ENCODE assay signal across 8 mouse cellular contexts in genomic region chr4:65420511-65420931, GRCm38 (mm10).
A peak's percentile ranks its signal among the peaks of the same experiment; 100 is the strongest.
DNase-seq lines count a peak whose midpoint lies in the region; ATAC-seq and TF ChIP-seq lines count a peak whose summit lies in the region.

No protein-coding gene starts in this region.

- H3K27me3 ChIP-seq in hindbrain, embryonic 10.5 days (ENCODE audit: insufficient read depth, poor library complexity, severe bottlenecking), result no peaks in the 10 kb centered on the region
- H3K27me3 ChIP-seq in limb, embryonic 14.5 days (ENCODE audit: control insufficient read depth, insufficient read depth, low read length), result no peaks in the 10 kb centered on the region
- H3K27me3 ChIP-seq in neural tube, embryonic 12.5 days (replicated peaks), result no peaks in the 10 kb centered on the region

- peak; percentile 4 to 81 for DNase-seq in left cerebral cortex, postnatal 10 days (ENCODE audit: extremely low spot score in 1 of 2, low spot score in 2 of 2)
- no peak for DNase-seq in left cerebral cortex, adult 18-20 months (ENCODE audit: low spot score in 2 of 2)
- peak; percentile 59 for DNase-seq in embryo, embryonic 9.5 days (ENCODE audit: extremely low spot score)
- peak; percentile 70 for DNase-seq in hindbrain, embryonic 10.5 days (ENCODE audit: low spot score)
- peak; percentile 75 for DNase-seq in limb, embryonic 14.5 days (ENCODE audit: low spot score)
- DNase-seq in cerebellum, adult 9-11 months, result no peak
- no peak for DNase-seq in thymus, postnatal 14 days

- intact Hi-C loops in left cerebral cortex, postnatal 10 days (cut with DNase I), result no loop called here

- H3K4me2 ChIP-seq in limb, embryonic 14.5 days (replicated peaks; ENCODE audit: low read depth, low read length, severe bottlenecking), result no peak overlapping the region
- no peak overlapping the region for H3K4me2 ChIP-seq in neural tube, embryonic 12.5 days (replicated peaks)

- TF ChIP-seq POLR2A in limb, embryonic 14.5 days (IDR thresholded peaks at IDR 0.05; ENCODE audit: borderline replicate concordance, extremely low read depth, insufficient read depth, insufficient read length), result no peak

- H3K4me3 ChIP-seq in hindbrain, embryonic 10.5 days, result no peak overlapping the region
- no peak overlapping the region for H3K4me3 ChIP-seq in limb, embryonic 14.5 days (replicated peaks; ENCODE audit: low read length)
- no peak overlapping the region for H3K4me3 ChIP-seq in neural tube, embryonic 12.5 days

- H3K4me1 ChIP-seq in hindbrain, embryonic 10.5 days (replicated peaks), result peaks cover 17% of the 10 kb centered on the region
- H3K4me1 ChIP-seq in limb, embryonic 14.5 days (ENCODE audit: control insufficient read depth, insufficient read depth, low read length), result peaks cover 17% of the 10 kb centered on the region
- H3K4me1 ChIP-seq in neural tube, embryonic 12.5 days, result peaks cover 5% of the 10 kb centered on the region

- peak; percentile 72 for ATAC-seq in limb, embryonic 14.5 days (ENCODE audit: low FRiP score, low read depth)
- ATAC-seq in neural tube, embryonic 12.5 days (ENCODE audit: low FRiP score, low read depth), result peak; percentile 78

- H3K27ac ChIP-seq in hindbrain, embryonic 10.5 days, result peak overlapping the region; percentile 78
- H3K27ac ChIP-seq in limb, embryonic 14.5 days (replicated peaks; ENCODE audit: low read depth, low read length), result peak overlapping the region; percentile 46
- H3K27ac ChIP-seq in neural tube, embryonic 12.5 days, result no peak overlapping the region

- no peak overlapping the region for H3K9ac ChIP-seq in limb, embryonic 14.5 days (ENCODE audit: low read depth, low read length, severe bottlenecking)
- H3K9ac ChIP-seq in neural tube, embryonic 12.5 days, result no peak overlapping the region

- H3K36me3 ChIP-seq in hindbrain, embryonic 10.5 days, result no peaks in the 10 kb centered on the region
- H3K36me3 ChIP-seq in limb, embryonic 14.5 days (ENCODE audit: control insufficient read depth, insufficient read depth, low read length), result no peaks in the 10 kb centered on the region
- no peaks in the 10 kb centered on the region for H3K36me3 ChIP-seq in neural tube, embryonic 12.5 days

- no peaks in the 10 kb centered on the region for H3K9me3 ChIP-seq in hindbrain, embryonic 10.5 days
- H3K9me3 ChIP-seq in limb, embryonic 14.5 days (ENCODE audit: control insufficient read depth, low read length), result no peaks in the 10 kb centered on the region
- H3K9me3 ChIP-seq in neural tube, embryonic 12.5 days, result no peaks in the 10 kb centered on the region

- 5% methylated on average over 3 of the region's 3 CpGs for WGBS in hindbrain, embryonic 10.5 days
- WGBS in limb, embryonic 14.5 days, result 0% methylated on average over 3 of the region's 3 CpGs
- 7% methylated on average over 3 of the region's 3 CpGs for WGBS in neural tube, embryonic 12.5 days

Comparison
In these comparisons a context has a peak if more than half of its experiments do, and no peak if none do; other contexts are left out.
1. DNase-seq: peak in left cerebral cortex, postnatal 10 days (2 of 2), embryo, embryonic 9.5 days (single experiment), hindbrain, embryonic 10.5 days (single experiment) and limb, embryonic 14.5 days (single experiment); none in left cerebral cortex, adult 18-20 months (0 of 2), cerebellum, adult 9-11 months (single experiment) and thymus, postnatal 14 days (single experiment).